Comparison of ENCODE assay signal across 20 mouse cellular contexts in the genomic region with DNA sequence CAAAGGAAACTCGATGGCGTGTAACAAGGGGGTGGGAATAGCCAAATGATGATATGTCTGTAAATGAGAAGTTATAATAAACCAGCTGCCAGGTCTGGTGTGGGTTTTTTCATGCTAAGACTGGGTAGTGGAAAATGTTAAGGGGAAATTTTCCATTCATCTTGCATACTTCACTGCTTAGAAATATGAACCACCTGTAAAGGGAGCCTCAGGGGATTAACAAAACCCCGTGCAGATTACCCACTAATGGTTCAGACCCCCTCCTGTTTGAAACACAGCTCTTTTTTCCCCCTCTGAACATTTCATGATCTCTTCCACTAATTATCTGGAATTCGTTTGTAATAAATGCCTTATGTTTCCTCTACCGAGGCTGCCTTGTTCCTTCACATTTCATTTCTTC.
A peak's percentile ranks its signal among the peaks of the same experiment; 100 is the strongest.
DNase-seq lines count a peak whose midpoint lies in the region; ATAC-seq lines count a peak whose summit lies in the region.
"Had no signal": no experiment of that assay in that cellular context is flagged by ENCODE, and none has a peak within 500 bp of the region (broad histone marks: within the 10 kb centered on the region; RNA-seq: fewer than 3 reads in every experiment).

No protein-coding gene starts in this region.

- H3K9ac ChIP-seq in kidney, embryonic 16.5 days (replicated peaks; ENCODE audit: low read length): no peak overlapping the region
- H3K9ac ChIP-seq in embryonic facial prominence, embryonic 11.5 days (replicated peaks; ENCODE audit: low read length): no peak overlapping the region
- no peak overlapping the region for H3K9ac ChIP-seq in limb, embryonic 12.5 days (replicated peaks)
- H3K9ac ChIP-seq: hindbrain, embryonic 14.5 days; midbrain, embryonic 12.5 days had no signal

- 43% methylated on average over 5 of the region's 5 CpGs for WGBS in kidney, embryonic 16.5 days
- 18% methylated on average over 5 of the region's 5 CpGs for WGBS in embryonic facial prominence, embryonic 11.5 days
- 11% methylated on average over 5 of the region's 5 CpGs for WGBS in limb, embryonic 12.5 days

- H3K27ac ChIP-seq in kidney, embryonic 16.5 days (ENCODE audit: low read length): no peak overlapping the region
- H3K27ac ChIP-seq in embryonic facial prominence, embryonic 11.5 days (replicated peaks; ENCODE audit: low read depth, low read length): no peak overlapping the region
- peak overlapping the region; percentile 78 for H3K27ac ChIP-seq in limb, embryonic 12.5 days
- H3K27ac ChIP-seq: hindbrain, embryonic 14.5 days; macrophage; midbrain, embryonic 12.5 days had no signal

- no peaks in the 10 kb centered on the region for H3K9me3 ChIP-seq in kidney, embryonic 16.5 days (ENCODE audit: low read length)
- no peaks in the 10 kb centered on the region for H3K9me3 ChIP-seq in embryonic facial prominence, embryonic 11.5 days (replicated peaks; ENCODE audit: control insufficient read depth, low read length)
- H3K9me3 ChIP-seq in limb, embryonic 12.5 days: no peaks in the 10 kb centered on the region
- H3K9me3 ChIP-seq: midbrain, embryonic 12.5 days had no signal

- DNase-seq in embryo, embryonic 10.5 days (ENCODE audit: low spot score): peak; percentile 35
- no peak for DNase-seq in embryo, embryonic 10 days (ENCODE audit: low spot score)
- DNase-seq in kidney, adult 11 months: no peak
- DNase-seq in embryonic facial prominence, embryonic 11.5 days (ENCODE audit: low spot score): peak; percentile 84
- no peak for DNase-seq in urinary bladder, postnatal 36 days (ENCODE audit: low spot score in 2 of 2)
- DNase-seq in thymus, adult 18-20 months: no peak
- DNase-seq: adrenal gland, adult 8-10 months; cerebellum, adult 11 months; cerebellum, postnatal 36 days; gastrocnemius, postnatal 14 days; heart, postnatal 14 days; kidney, adult 2 months; lung, adult 2 months; thymus, adult 2 months had no signal

- peak overlapping the region; percentile 3; the same call in 1 of the 2 replicates for H3K4me2 ChIP-seq in kidney, embryonic 16.5 days (replicated peaks; ENCODE audit: low read depth, low read length)
- no peak overlapping the region for H3K4me2 ChIP-seq in embryonic facial prominence, embryonic 11.5 days (ENCODE audit: low read depth, low read length)
- peak overlapping the region; percentile 29 for H3K4me2 ChIP-seq in limb, embryonic 12.5 days
- H3K4me2 ChIP-seq: hindbrain, embryonic 14.5 days; liver, embryonic 11.5 days; midbrain, embryonic 12.5 days had no signal

- no peak overlapping the region for H3K4me3 ChIP-seq in kidney, embryonic 16.5 days (ENCODE audit: low read length)
- no peak overlapping the region for H3K4me3 ChIP-seq in embryonic facial prominence, embryonic 11.5 days (ENCODE audit: low read depth, low read length)
- H3K4me3 ChIP-seq in limb, embryonic 12.5 days (replicated peaks): no peak overlapping the region
- H3K4me3 ChIP-seq: midbrain, embryonic 12.5 days had no signal

- no peaks in the 10 kb centered on the region; the same call in 1 of the 2 replicates for H3K4me1 ChIP-seq in kidney, embryonic 16.5 days (ENCODE audit: insufficient read depth, low read length)
- H3K4me1 ChIP-seq in embryonic facial prominence, embryonic 11.5 days (ENCODE audit: control insufficient read depth, insufficient read depth, low read length): no peaks in the 10 kb centered on the region
- H3K4me1 ChIP-seq in limb, embryonic 12.5 days (replicated peaks): peaks cover 26% of the 10 kb centered on the region
- H3K4me1 ChIP-seq: midbrain, embryonic 12.5 days had no signal

- no peaks in the 10 kb centered on the region for H3K27me3 ChIP-seq in kidney, embryonic 16.5 days (ENCODE audit: insufficient read depth, low read length)
- H3K27me3 ChIP-seq in embryonic facial prominence, embryonic 11.5 days (ENCODE audit: control insufficient read depth, insufficient read depth, low read length): no peaks in the 10 kb centered on the region
- no peaks in the 10 kb centered on the region for H3K27me3 ChIP-seq in limb, embryonic 12.5 days
- H3K27me3 ChIP-seq: midbrain, embryonic 12.5 days had no signal

- H3K36me3 ChIP-seq in kidney, embryonic 16.5 days (ENCODE audit: insufficient read depth, low read length): no peaks in the 10 kb centered on the region
- no peaks in the 10 kb centered on the region for H3K36me3 ChIP-seq in embryonic facial prominence, embryonic 11.5 days (replicated peaks; ENCODE audit: control insufficient read depth, insufficient read depth, low read depth, low read length)
- H3K36me3 ChIP-seq in limb, embryonic 12.5 days: no peaks in the 10 kb centered on the region
- H3K36me3 ChIP-seq: midbrain, embryonic 12.5 days had no signal

- ATAC-seq in kidney, embryonic 16.5 days (ENCODE audit: low FRiP score, low TSS enrichment): no peak
- ATAC-seq in embryonic facial prominence, embryonic 11.5 days (replicated peaks; ENCODE audit: insufficient number of reproducible peaks, low FRiP score, low TSS enrichment, low read depth): peak; percentile 77; the same call in 1 of the 2 replicates
- peak; percentile 85 for ATAC-seq in limb, embryonic 12.5 days (ENCODE audit: insufficient number of reproducible peaks, insufficient read depth, low FRiP score, low TSS enrichment, low read depth)

Comparison
In these comparisons a context has a peak if more than half of its experiments do, and no peak if none do; other contexts are left out.
1. DNase-seq: peak in embryo, embryonic 10.5 days (single experiment) and embryonic facial prominence, embryonic 11.5 days (single experiment); none in embryo, embryonic 10 days (single experiment), kidney, adult 11 months (single experiment), urinary bladder, postnatal 36 days (0 of 2) and thymus, adult 18-20 months (0 of 2).